Mouse (Mus musculus): Measurements from ENCODE around the gene Tmed9. TPM values are rescaled to one million over a fixed set of nuclear protein-coding genes. Genes with fewer than 3 reads are reported as not detected.

Gene Tmed9
- 10 to 100 TPM; 46.0 to 59.5 TPM for total RNA-seq (2021)
- long read RNA-seq, experiment 1, transcript Tmed9-201 (5 exons, 1,420 nt) = major isoform, 27 of 39 reads
- long read RNA-seq, experiment 1, partial matches to known transcripts = 12 of 39 reads
- long read RNA-seq, experiment 1, other reads (novel, unspliced or antisense) = 0 of 39 reads
- long read RNA-seq, experiment 2, transcript Tmed9-201 (5 exons, 1,420 nt) = major isoform, 32 of 46 reads
- long read RNA-seq, experiment 2, partial matches to known transcripts = 13 of 46 reads
- long read RNA-seq, experiment 2, other reads (novel, unspliced or antisense) = 1 of 46 reads

GRCm38 (mm10) chr13:55573432-55573831, at the start of gene Tmed9:
TSS of gene Tmed9 (plus strand) at chr13:55573732.
- no peak for DNase-seq (ENCODE audit: low spot score)

- DNase-seq (ENCODE audit: low spot score) = no peak
Observed at GRCm38 (mm10) chr13:55523951-55524600, 49.5 kb upstream of the Tmed9 start.

GRCm38 (mm10) chr13:55525733-55526553, 47.6 kb upstream of the Tmed9 start:
- no peak for DNase-seq (ENCODE audit: low spot score)

GRCm38 (mm10) chr13:55527212-55527611, 46.3 kb upstream of the Tmed9 start:
- DNase-seq (ENCODE audit: low spot score) = no peak

GRCm38 (mm10) chr13:55527834-55528772, 45.4 kb upstream of the Tmed9 start:
- no peak for DNase-seq (ENCODE audit: low spot score)

- no peak for DNase-seq (ENCODE audit: low spot score)
Observed at GRCm38 (mm10) chr13:55529198-55529915, 44.2 kb upstream of the Tmed9 start, which contains the start of gene Dok3. TSS of gene Dok3 (minus strand) at chr13:55529296.

GRCm38 (mm10) chr13:55535191-55535590, 38.3 kb upstream of the Tmed9 start:
- no peak for DNase-seq (ENCODE audit: low spot score)

- no peak for DNase-seq (ENCODE audit: low spot score)
Observed at GRCm38 (mm10) chr13:55535796-55536193, 37.7 kb upstream of the Tmed9 start.

- peak; percentile 99 for DNase-seq (ENCODE audit: low spot score)
Observed at GRCm38 (mm10) chr13:55536194-55537175, 37.0 kb upstream of the Tmed9 start, which contains the start of gene Ddx41. TSS of gene Ddx41 (minus strand) at chr13:55536658.

GRCm38 (mm10) chr13:55540933-55541332, 32.6 kb upstream of the Tmed9 start:
- DNase-seq (ENCODE audit: low spot score) = no peak

- no peak for DNase-seq (ENCODE audit: low spot score)
Observed at GRCm38 (mm10) chr13:55542891-55543290, 30.6 kb upstream of the Tmed9 start.

GRCm38 (mm10) chr13:55543447-55543846, 30.1 kb upstream of the Tmed9 start:
- DNase-seq (ENCODE audit: low spot score) = no peak

- DNase-seq (ENCODE audit: low spot score) = no peak
Observed at GRCm38 (mm10) chr13:55544792-55545191, 28.7 kb upstream of the Tmed9 start.

GRCm38 (mm10) chr13:55547916-55548315, 25.6 kb upstream of the Tmed9 start:
- peak; percentile 63 for DNase-seq (ENCODE audit: low spot score)

- no peak for DNase-seq (ENCODE audit: low spot score)
Observed at GRCm38 (mm10) chr13:55548426-55548825, 25.1 kb upstream of the Tmed9 start.

- DNase-seq (ENCODE audit: low spot score) = no peak
Observed at GRCm38 (mm10) chr13:55549061-55549460, 24.5 kb upstream of the Tmed9 start.

GRCm38 (mm10) chr13:55555921-55556320, 17.6 kb upstream of the Tmed9 start:
- no peak for DNase-seq (ENCODE audit: low spot score)

GRCm38 (mm10) chr13:55557499-55557898, 16.0 kb upstream of the Tmed9 start:
- no peak for DNase-seq (ENCODE audit: low spot score)

- DNase-seq (ENCODE audit: low spot score) = peak; percentile 47
Observed at GRCm38 (mm10) chr13:55563266-55563879, 10.2 kb upstream of the Tmed9 start.
